Mouse (Mus musculus) myocyte (in vitro differentiated cells): ENCODE data around the gene Krtap5-5.
"Not testable (repeated sequence)": the region's sequence is repeated elsewhere in the genome, so short reads cannot be mapped to it uniquely, and the experiment has no call there.

Experiments used
- E2F4 ChIP-seq: IDR thresholded peaks from one replicate; pipeline ENCODE4 v1.6.1; 2011; ENCODE audit warnings: mild to moderate bottlenecking, control low read depth, moderate library complexity; ENCODE audit not compliant: insufficient read depth
- MAX ChIP-seq: IDR thresholded peaks from one replicate; pipeline ENCODE4 v1.6.1; 2011; ENCODE audit warnings: low read depth, mild to moderate bottlenecking, control low read depth
- POLR2A ChIP-seq: IDR thresholded peaks from one replicate; pipeline ENCODE4 v1.6.1; 2011; ENCODE audit warnings: low read depth, mild to moderate bottlenecking, control low read depth, moderate library complexity; ENCODE audit not compliant: insufficient read length

DNA sequence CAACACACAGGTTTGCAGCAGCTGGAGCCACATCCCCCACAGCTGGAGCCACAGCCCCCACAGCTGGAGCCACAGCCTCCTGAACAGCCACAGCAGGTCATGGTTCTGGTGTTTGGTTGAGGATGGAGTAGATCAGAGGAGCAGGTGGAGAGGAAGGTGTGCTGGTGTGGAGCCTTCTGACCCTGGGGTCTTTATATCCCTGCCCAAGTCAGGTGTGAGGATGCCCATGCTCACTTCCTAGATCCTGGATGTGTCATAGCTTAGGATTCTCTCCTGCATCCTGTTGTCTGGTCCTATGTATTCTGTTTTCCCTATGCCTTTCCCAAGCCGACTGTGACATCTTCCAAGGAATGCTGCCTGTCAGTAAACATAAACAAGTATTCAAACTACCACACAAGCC is 28.5 kb upstream of the Krtap5-5 start, which contains the start of gene Gm2431:
- not testable (repeated sequence) for TF ChIP-seq E2F4, POLR2A, MAX
